Mouse (Mus musculus) Patski (cell line): ENCODE measurements around the gene Sgk1. TPM values are rescaled to one million over a fixed set of nuclear protein-coding genes. Genes with fewer than 3 reads are reported as not detected.
A peak's percentile ranks its signal among the peaks of the same experiment; 100 is the strongest.

Experiments used
- ATAC-seq: fragments of 100-300 bp; one replicate; pipeline ENCODE4 v1.8.0; 2021
- CTCF ChIA-PET: fragments of 350-600 bp; sonication (Branson Sonifier 250); formaldehyde crosslinking; loops from one replicate; lab custom pipeline; 2022; ENCODE audit warnings: inconsistent platforms; lab: Charles Lee
- POLR2A ChIA-PET: fragments of 350-600 bp; sonication (Branson Sonifier 250); formaldehyde crosslinking; loops from one replicate; lab custom pipeline; 2022; ENCODE audit warnings: antibody characterized with exemption, inconsistent platforms; lab: Charles Lee
- DNase-seq: peaks from one replicate; pipeline ENCODE4 v3.0.0-alpha.2; 2011; ENCODE audit warnings: low read depth, low spot score
- H3K27me3 ChIP-seq: fragments of 371-371 bp; one replicate; pipeline ENCODE4 v1.5.1; 2021
- CTCF ChIP-seq: fragments of 100-300 bp; IDR thresholded peaks from one replicate; pipeline ENCODE4 v1.5.1; 2021
- in situ Hi-C: fragments of 300-500 bp; cut with MboI; formaldehyde crosslinking; loops from 3 replicates; pipeline ENCODE4 v1.11.1; 2018; ENCODE audit warnings: low pct_unique_long_range_greater_than_20kb, mixed read lengths
- polyA plus RNA-seq: library from polyadenylated mRNA; unstranded; gene quantifications from one replicate; pipeline ENCODE4 v1.2.3, GENCODE M21; 2021

The Sgk1 gene
- 123 TPM for polyA plus RNA-seq

DNA sequence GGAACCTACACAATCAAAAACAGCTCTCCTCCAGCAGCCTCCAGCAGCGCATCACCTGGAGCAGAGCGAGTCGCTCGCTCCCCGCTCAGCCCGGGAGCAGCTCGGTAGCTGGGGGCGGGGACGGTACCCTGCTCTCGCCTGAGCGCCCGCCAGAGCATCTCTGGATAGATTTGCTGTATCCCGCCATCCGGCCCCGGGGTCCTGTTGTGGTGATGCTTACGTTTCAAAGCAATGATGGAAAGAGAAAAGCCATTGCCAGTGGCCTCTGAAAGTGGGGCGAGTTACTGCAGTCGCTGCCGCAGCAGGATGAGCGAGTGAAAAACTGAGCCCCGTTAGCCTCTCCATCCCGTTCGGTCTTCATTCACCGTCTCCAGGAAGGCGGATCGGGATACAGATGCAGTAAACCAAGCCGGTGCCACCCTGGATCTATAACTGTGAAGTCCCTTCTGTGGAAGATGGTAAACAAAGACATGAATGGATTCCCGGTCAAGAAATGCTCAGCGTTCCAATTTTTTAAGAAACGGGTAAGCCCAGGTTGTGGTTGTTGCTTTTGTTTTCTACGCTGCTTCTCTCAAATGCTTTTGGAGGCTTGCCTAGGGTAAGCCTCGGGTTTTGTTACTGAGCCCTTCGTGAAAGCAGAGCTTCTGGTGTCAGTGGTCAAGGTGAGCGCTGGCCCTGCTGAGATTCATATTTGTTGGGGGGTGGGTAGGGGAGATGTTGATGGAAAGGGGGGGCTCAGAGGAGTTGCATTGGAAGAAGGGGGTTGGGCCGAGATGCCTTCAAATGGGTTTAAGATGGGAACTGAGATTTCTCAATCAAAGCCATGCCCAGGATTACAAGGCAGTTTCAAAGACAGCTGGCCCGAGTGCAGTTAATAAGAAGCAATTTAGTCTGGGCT, at the start of gene Sgk1:
Gene Sgk1 (plus strand): TSS at position 1 of the 898 bp plus-strand sequence.
- CTCF ChIA-PET = interaction anchor here (1.3 kb wide), 1 partner anchor 13 kb away, joined by 3 read pairs; no protein-coding TSS in a partner anchor
- in situ Hi-C loops = no loop called here
- DNase-seq (no peak), ATAC-seq (no peak)
- TF ChIP-seq CTCF = no peak
- POLR2A ChIA-PET = no interaction called here
- no peaks in the 10 kb centered on the region for H3K27me3 ChIP-seq

DNA sequence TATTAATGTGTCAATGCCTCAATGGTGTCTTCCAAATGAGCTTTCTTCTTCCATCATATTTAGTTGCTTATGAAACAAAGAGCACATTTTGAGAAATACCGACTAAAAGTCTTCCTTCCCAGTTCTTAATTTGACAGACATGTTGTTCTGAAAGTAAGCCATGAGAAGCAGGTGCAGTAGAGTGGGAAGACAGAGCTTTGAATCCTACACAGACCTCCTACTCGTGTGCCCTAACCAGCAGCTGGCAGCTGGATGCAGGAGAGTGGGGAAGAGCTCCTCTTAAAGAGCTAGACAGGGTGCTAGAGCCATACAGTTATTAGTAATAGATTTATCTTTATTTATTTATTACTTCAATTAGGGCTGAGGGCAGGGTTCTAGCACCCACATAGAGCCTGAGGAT, 49.7 kb upstream of the Sgk1 start:
- ChIA-PET CTCF (interaction anchor here (1.2 kb wide), 1 partner anchor 11 kb away, joined by 3 read pairs; no protein-coding TSS in a partner anchor), POLR2A (no interaction called here)
- no peaks in the 10 kb centered on the region for H3K27me3 ChIP-seq
- DNase-seq (no peak), ATAC-seq (no peak)
- in situ Hi-C loops = no loop called here
- no peak for TF ChIP-seq CTCF

DNA sequence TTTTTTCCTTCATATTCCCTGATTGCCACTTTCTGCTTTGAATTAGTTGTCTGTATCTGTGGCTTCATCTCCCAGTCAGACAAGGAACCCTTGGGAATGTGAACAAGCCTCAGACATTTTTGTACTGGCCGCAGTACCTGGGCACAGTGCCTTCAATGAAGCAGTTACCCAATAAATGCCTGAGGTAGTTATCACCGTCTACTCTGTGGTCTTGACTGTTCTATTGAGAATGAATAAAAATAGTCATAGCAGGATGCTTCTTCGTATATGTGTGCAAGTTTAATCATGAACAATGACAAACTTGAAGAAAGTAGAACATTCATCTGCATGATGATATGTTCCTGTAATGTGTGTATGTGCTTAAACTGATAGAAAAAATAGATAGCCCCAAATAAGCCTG, 48.2 kb upstream of the Sgk1 start:
- CTCF ChIA-PET = no interaction called here
- in situ Hi-C loops = no loop called here
- H3K27me3 ChIP-seq = no peaks in the 10 kb centered on the region
- DNase-seq = peak; percentile 42
- TF ChIP-seq CTCF = no peak
- peak; percentile 76 for ATAC-seq
- POLR2A ChIA-PET = no interaction called here

DNA sequence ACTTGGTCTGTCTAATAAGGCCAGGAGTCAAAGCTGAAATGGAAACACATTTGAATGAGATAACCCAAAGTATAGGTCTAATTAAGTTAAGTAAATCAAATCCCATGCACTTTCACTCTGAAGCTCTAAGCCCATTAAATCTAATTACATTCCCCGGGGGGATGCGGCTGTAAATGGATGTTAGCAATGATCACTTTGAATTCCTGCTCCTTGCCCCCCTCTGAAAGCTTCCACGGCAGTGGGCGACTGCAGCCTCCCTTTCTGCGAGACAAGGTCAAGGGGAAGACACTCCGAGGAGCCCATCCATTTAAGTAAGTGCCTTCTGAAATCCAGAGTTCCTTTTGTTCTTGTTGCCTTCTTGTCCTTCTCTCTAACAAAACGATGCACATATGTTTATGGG, 46.9 kb upstream of the Sgk1 start:
- ATAC-seq (no peak), DNase-seq (no peak)
- H3K27me3 ChIP-seq = no peaks in the 10 kb centered on the region
- ChIA-PET POLR2A (interaction anchor here (0.5 kb wide), 1 partner anchor 217 kb away, joined by 3 read pairs; no protein-coding TSS in a partner anchor), CTCF (no interaction called here)
- no peak for TF ChIP-seq CTCF
- in situ Hi-C loops = no loop called here

DNA sequence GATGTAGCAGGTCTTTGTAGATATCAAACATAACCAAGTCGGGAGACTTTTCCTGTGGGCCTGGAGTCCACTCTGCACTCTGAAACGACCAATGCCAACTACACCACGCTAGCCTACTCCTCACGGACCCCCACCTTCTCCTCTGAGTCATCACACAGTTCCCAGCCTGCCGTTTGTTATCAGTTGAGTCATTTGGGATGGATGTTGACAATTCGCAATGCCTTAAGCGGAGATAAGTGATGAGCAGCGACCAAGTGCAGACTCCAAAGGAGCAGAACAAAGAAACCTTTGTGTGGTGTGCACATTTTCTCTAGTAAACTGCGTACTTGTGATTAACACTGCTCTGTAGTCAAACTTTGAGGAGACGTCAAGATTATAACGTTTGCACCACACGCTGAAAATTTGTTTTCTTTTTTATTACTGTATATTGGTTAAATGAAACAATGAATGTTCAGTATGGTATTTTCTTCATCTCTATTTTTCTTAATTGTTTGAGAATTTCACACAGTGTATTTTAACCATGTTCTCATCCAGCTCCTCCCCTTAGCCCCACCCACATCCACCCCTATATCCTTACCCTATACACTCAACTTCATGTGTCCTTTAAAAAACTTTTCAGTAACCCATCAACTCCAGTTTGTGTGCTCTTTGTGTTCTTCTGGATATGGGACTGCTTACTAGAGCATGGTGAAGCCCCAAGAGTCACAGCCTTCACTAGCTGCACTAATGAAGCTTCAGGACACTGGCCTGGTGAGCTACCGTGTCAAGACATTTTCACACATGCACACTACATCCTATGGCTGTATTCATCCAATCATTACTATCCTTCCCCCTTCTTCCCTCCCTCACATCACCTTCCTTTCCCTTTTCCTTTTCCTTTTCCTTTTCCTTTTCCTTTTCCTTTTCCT, 42.5 kb upstream of the Sgk1 start:
- no peak for TF ChIP-seq CTCF
- DNase-seq = no peak

DNA sequence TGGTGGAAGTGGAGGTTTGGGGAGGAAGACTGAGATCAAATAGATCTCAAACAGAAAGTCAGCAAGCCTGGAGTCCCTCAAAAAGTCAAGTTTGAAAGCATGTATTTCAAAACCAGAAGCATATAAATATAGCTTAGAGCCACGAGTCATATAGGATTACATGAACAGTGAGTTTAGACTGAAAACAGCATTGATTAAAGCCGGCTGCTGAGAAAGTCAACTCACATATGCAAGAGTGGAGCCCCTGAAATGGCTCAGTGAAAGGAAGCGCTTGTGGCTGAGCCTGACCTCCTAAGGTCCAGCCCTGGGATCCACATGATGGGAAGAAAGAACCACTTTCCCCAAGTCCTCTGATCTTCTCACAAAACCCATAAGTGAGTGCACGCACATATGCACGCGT, 38.7 kb upstream of the Sgk1 start:
- DNase-seq = no peak
- ATAC-seq = no peak
- in situ Hi-C loops = no loop called here
- ChIA-PET POLR2A (no interaction called here), CTCF (interaction anchor here (1.0 kb wide), 1 partner anchor 11 kb away, joined by 3 read pairs; no protein-coding TSS in a partner anchor)
- no peak for TF ChIP-seq CTCF
- H3K27me3 ChIP-seq = no peaks in the 10 kb centered on the region

More for the DNA sequence above, 42.5 kb upstream of the Sgk1 start:
- in situ Hi-C loops = no loop called here
- CTCF ChIA-PET = no interaction called here
- POLR2A ChIA-PET = no interaction called here
- no peak for ATAC-seq
- no peaks in the 10 kb centered on the region for H3K27me3 ChIP-seq

DNA sequence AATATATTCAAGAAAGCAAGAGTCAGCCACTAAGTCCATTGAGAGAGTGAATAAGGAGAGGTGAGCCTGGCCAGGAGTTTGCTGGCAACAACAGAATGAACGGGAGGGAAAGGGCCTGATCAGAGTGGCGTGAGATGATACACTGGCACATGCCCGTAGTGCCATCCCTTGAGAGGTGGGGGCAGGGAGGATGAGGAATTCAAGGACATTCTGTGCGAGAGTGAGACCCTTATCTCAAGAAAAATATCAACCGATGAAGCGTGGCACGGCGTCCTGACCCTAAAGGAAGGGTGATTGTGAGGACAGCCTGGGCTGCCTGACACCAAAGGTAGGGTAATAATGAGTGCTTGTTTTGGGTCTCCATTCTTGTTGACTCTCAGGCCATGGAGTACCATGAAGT, 38.1 kb upstream of the Sgk1 start:
- no peak for TF ChIP-seq CTCF
- no peaks in the 10 kb centered on the region for H3K27me3 ChIP-seq
- no peak for DNase-seq
- ChIA-PET CTCF (interaction anchor here (1.0 kb wide), 1 partner anchor 11 kb away, joined by 3 read pairs; no protein-coding TSS in a partner anchor), POLR2A (no interaction called here)
- in situ Hi-C loops = no loop called here
- ATAC-seq = no peak

DNA sequence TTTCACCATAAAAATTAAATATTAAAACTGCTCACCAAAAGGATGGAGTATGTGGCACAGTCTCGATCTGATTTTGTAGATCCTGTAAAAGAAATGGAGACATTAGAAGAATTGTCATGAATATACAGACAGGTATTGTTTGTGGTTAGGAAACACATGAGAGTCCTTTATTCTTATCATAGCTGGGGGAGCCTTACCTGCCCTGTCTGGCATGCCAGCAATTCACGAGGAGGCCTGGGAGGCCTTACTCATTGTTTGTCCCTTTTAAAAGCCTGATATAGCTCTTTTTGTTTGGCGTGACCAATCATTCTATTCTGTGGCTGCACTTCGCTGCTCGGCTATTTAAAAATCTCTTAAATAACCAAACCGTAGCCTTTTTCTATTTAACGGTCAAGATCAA, 37.6 kb upstream of the Sgk1 start:
- no peaks in the 10 kb centered on the region for H3K27me3 ChIP-seq
- in situ Hi-C loops = no loop called here
- ChIA-PET POLR2A (interaction anchor here (0.6 to 0.7 kb wide), 2 partner anchors 15 to 66 kb away, joined by 3 to 5 read pairs; no protein-coding TSS in a partner anchor), CTCF (no interaction called here)
- DNase-seq (no peak), ATAC-seq (no peak)
- no peak for TF ChIP-seq CTCF

DNA sequence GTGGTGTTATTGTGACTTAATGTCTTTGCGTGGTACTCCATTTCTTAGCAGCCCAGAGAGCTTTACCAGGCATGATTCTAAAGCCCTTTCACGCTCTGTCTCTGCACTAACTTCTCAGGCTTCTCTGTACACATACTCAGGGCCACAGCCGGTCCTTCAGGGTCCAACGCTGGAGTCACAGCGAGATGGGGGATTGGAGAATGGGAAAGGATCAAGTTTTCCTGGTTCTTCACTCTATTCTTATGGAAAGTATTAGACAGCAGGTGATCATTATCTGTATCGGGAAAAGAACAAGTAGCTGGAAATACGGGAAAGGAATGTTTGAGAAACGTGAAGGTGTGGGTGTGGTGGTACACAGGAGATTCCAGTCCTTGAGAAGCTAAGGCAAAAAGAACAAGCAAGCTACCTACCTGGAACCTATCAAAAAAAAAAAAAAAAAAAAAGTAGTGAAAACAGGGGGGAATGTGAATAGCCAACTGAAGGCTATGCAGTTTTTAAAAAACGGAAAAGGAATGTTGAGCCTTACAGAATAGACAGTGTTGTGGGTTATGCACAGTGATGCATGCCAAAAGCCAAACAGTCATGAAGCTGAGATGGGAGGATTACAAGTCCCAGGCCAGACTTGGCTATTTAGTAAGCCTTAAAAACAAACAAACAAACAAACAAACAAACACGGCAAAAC, 36.2 kb upstream of the Sgk1 start:
- ChIA-PET CTCF (interaction anchor here (0.6 kb wide), 1 partner anchor 40 kb away, joined by 3 read pairs; no protein-coding TSS in a partner anchor), POLR2A (interaction anchor here (0.6 to 0.7 kb wide), 2 partner anchors 144 to 230 kb away, joined by 3 to 5 read pairs; no protein-coding TSS in a partner anchor)
- DNase-seq (no peak), ATAC-seq (no peak)
- H3K27me3 ChIP-seq = no peaks in the 10 kb centered on the region
- TF ChIP-seq CTCF = no peak
- in situ Hi-C loops = no loop called here

DNA sequence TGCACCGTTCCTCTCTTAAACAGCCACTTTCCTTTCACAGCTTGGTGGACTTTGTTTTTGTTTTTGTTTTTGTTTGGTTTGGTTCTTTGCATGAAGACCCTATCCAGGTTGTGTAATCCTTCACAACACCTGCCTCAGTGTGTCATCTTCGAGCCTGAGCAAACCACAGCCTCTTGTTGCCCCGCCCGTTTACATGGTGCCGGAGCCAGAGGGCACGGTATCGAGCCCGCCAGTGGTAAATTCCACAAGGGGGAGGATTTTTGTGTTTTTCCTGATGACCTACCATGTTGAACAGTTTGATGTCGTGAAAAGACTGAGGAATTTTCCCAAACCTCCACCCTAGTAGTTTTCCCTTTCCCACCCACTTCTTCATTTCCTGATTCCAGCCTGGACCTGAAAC, 35.6 kb upstream of the Sgk1 start:
- DNase-seq = no peak
- POLR2A ChIA-PET = no interaction called here
- TF ChIP-seq CTCF = no peak
- in situ Hi-C loops = no loop called here
- ATAC-seq = no peak
- no peaks in the 10 kb centered on the region for H3K27me3 ChIP-seq
- CTCF ChIA-PET = no interaction called here
